Mouse (Mus musculus) liver, embryonic 12.5 days (tissue): Measurements from ENCODE around the gene Mrvi1. TPM values are rescaled to one million over a fixed set of nuclear protein-coding genes. Genes with fewer than 3 reads are reported as not detected.

ENCODE experiments used
- ATAC-seq: fragments of 200-750 bp; cut with Nextera tagmentation; 2 replicates; pipeline ENCODE4 v1.8.0; 2017; ENCODE audit warnings: moderate number of reproducible peaks, mild to moderate bottlenecking, moderate library complexity
- H3K27ac ChIP-seq: fragments of 300-500 bp; sonication (generic); 2 replicates; pipeline ENCODE4 v1.5.1; 2016; ENCODE audit warnings: mild to moderate bottlenecking
- H3K27me3 ChIP-seq: fragments of 300-500 bp; sonication (generic); replicated peaks from 2 replicates; pipeline ENCODE4 v1.6.1; 2016; ENCODE audit warnings: mild to moderate bottlenecking, moderate library complexity
- H3K36me3 ChIP-seq: fragments of 300-500 bp; sonication (generic); 2 replicates; pipeline ENCODE4 v1.6.1; 2016; ENCODE audit warnings: mild to moderate bottlenecking, moderate library complexity
- H3K4me1 ChIP-seq: fragments of 300-500 bp; sonication (generic); 2 replicates; pipeline ENCODE4 v1.6.1; 2016
- H3K4me2 ChIP-seq: fragments of 300-500 bp; sonication (generic); 2 replicates; pipeline ENCODE4 v1.6.1; 2016; ENCODE audit warnings: mild to moderate bottlenecking, moderate library complexity
- H3K4me3 ChIP-seq: fragments of 300-500 bp; sonication (generic); 2 replicates; pipeline ENCODE4 v1.5.1; 2016; ENCODE audit warnings: mild to moderate bottlenecking, moderate library complexity
- H3K9ac ChIP-seq: fragments of 300-500 bp; sonication (generic); 2 replicates; pipeline ENCODE4 v1.6.1; 2016; ENCODE audit warnings: mild to moderate bottlenecking, moderate library complexity
- H3K9me3 ChIP-seq: fragments of 300-500 bp; sonication (generic); replicated peaks from 2 replicates; pipeline ENCODE4 v1.6.1; 2016; ENCODE audit warnings: mild to moderate bottlenecking, moderate library complexity
- WGBS: fragments of 180-500 bp; shearing (Covaris S2); methylation state at CpG from one replicate; pipeline ENCODE4 v1.1.7; 2016; ENCODE audit not compliant: insufficient replicate concordance; 5-methylcytosine and 5-hydroxymethylcytosine counted together
- polyA plus RNA-seq: library from polyadenylated mRNA; unstranded; fragments of >200 nt; fragmentation: Nextera tagmentation; extraction: Ambion mirVana; gene quantifications from 2 replicates; pipeline ENCODE4 v1.2.1, GENCODE M21; 2016

Gene Mrvi1
- polyA plus RNA-seq, 1 experiment from 2014 or later, result 14.7 TPM

GRCm38 (mm10) chr7:110972796-110973195, 9.5 kb downstream of the Mrvi1 start:
- H3K27ac ChIP-seq, result no peak overlapping the region
- H3K4me1 ChIP-seq, result peaks cover 28% of the 10 kb centered on the region
- H3K4me3 ChIP-seq, result no peak overlapping the region
- H3K27me3 ChIP-seq, result no peaks in the 10 kb centered on the region
- H3K9ac ChIP-seq, result no peak overlapping the region
- H3K9me3 ChIP-seq, result no peaks in the 10 kb centered on the region
- no peak overlapping the region for H3K4me2 ChIP-seq
- 50% methylated on average over 2 of the region's 2 CpGs for WGBS
- no peak for ATAC-seq
- no peaks in the 10 kb centered on the region for H3K36me3 ChIP-seq

GRCm38 (mm10) chr7:110967373-110967772, 14.9 kb downstream of the Mrvi1 start:
- H3K9ac ChIP-seq, result no peak overlapping the region
- ATAC-seq, result no peak
- WGBS, result 76% methylated on average over 4 of the region's 4 CpGs
- no peaks in the 10 kb centered on the region for H3K9me3 ChIP-seq
- H3K4me2 ChIP-seq, result no peak overlapping the region
- no peak overlapping the region for H3K27ac ChIP-seq
- H3K36me3 ChIP-seq, result no peaks in the 10 kb centered on the region
- no peak overlapping the region for H3K4me3 ChIP-seq
- peaks cover 48% of the 10 kb centered on the region for H3K4me1 ChIP-seq
- H3K27me3 ChIP-seq, result no peaks in the 10 kb centered on the region

- WGBS, result 34% methylated on average over 5 of the region's 5 CpGs
- H3K9me3 ChIP-seq, result no peaks in the 10 kb centered on the region
- H3K27me3 ChIP-seq, result no peaks in the 10 kb centered on the region
- H3K4me2 ChIP-seq, result no peak overlapping the region
- ATAC-seq, result peak; percentile 76
- H3K27ac ChIP-seq, result no peak overlapping the region
- H3K4me3 ChIP-seq, result no peak overlapping the region
- H3K4me1 ChIP-seq, result peaks cover 53% of the 10 kb centered on the region
- no peaks in the 10 kb centered on the region for H3K36me3 ChIP-seq
- H3K9ac ChIP-seq, result no peak overlapping the region
Observed at GRCm38 (mm10) chr7:110966853-110967252, 15.4 kb downstream of the Mrvi1 start.

- Histone ChIP-seq H3K27me3 (no peaks in the 10 kb centered on the region), H3K4me3 (no peak overlapping the region), H3K9me3 (no peaks in the 10 kb centered on the region), H3K4me2 (no peak overlapping the region), H3K4me1 (peaks cover 68% of the 10 kb centered on the region), H3K27ac (no peak overlapping the region), H3K9ac (no peak overlapping the region), H3K36me3 (no peaks in the 10 kb centered on the region)
- ATAC-seq, result no peak
- 74% methylated on average over 3 of the region's 3 CpGs for WGBS
Observed at GRCm38 (mm10) chr7:110965387-110965786, 16.9 kb downstream of the Mrvi1 start.

- no peak for ATAC-seq
- no peak overlapping the region for H3K9ac ChIP-seq
- H3K4me1 ChIP-seq, result peaks cover 67% of the 10 kb centered on the region
- no peak overlapping the region for H3K27ac ChIP-seq
- 63% methylated on average over 3 of the region's 3 CpGs for WGBS
- H3K36me3 ChIP-seq, result no peaks in the 10 kb centered on the region
- no peaks in the 10 kb centered on the region for H3K9me3 ChIP-seq
- no peak overlapping the region for H3K4me3 ChIP-seq
- no peaks in the 10 kb centered on the region for H3K27me3 ChIP-seq
- 0 out of 2 replicates have a peak overlapping the region, but pooled peaks have one; percentile 28 for H3K4me2 ChIP-seq
Observed at GRCm38 (mm10) chr7:110963655-110963997, 18.6 kb downstream of the Mrvi1 start.

- ATAC-seq, result peak; percentile 74
- Histone ChIP-seq H3K4me3 (no peak overlapping the region), H3K27ac (0 out of 2 replicates have a peak overlapping the region, but pooled peaks have one; percentile 3), H3K4me2 (peak overlapping the region; percentile 28; the same call in 1 of the 2 replicates), H3K27me3 (no peaks in the 10 kb centered on the region), H3K36me3 (no peaks in the 10 kb centered on the region), H3K4me1 (peaks cover 67% of the 10 kb centered on the region), H3K9ac (0 out of 2 replicates have a peak overlapping the region, but pooled peaks have one; percentile 7), H3K9me3 (no peaks in the 10 kb centered on the region)
- WGBS, result 44% methylated on average over 9 of the region's 9 CpGs
Observed at GRCm38 (mm10) chr7:110962943-110963654, 19.2 kb downstream of the Mrvi1 start.

- H3K4me3 ChIP-seq, result no peak overlapping the region
- H3K36me3 ChIP-seq, result no peaks in the 10 kb centered on the region
- no peaks in the 10 kb centered on the region for H3K9me3 ChIP-seq
- no peak overlapping the region for H3K4me2 ChIP-seq
- WGBS, result 67% methylated on average over 3 of the region's 3 CpGs
- no peak for ATAC-seq
- peaks cover 62% of the 10 kb centered on the region for H3K4me1 ChIP-seq
- 0 out of 2 replicates have a peak overlapping the region, but pooled peaks have one; percentile 3 for H3K27ac ChIP-seq
- H3K9ac ChIP-seq, result no peak overlapping the region
- H3K27me3 ChIP-seq, result no peaks in the 10 kb centered on the region
Observed at GRCm38 (mm10) chr7:110962497-110962896, 19.8 kb downstream of the Mrvi1 start.

- WGBS, result 39% methylated on average over 14 of the region's 14 CpGs
- Histone ChIP-seq H3K27ac (0 out of 2 replicates have a peak overlapping the region, but pooled peaks have one; percentile 10), H3K9ac (no peak overlapping the region)
Observed at GRCm38 (mm10) chr7:110956422-110957170, 25.7 kb downstream of the Mrvi1 start.

GRCm38 (mm10) chr7:110955576-110955975, 26.7 kb downstream of the Mrvi1 start:
- peaks cover 53% of the 10 kb centered on the region for H3K4me1 ChIP-seq
- 39% methylated on average over 2 of the region's 2 CpGs for WGBS
- no peak overlapping the region for H3K9ac ChIP-seq
- H3K36me3 ChIP-seq, result no peaks in the 10 kb centered on the region
- H3K4me2 ChIP-seq, result no peak overlapping the region
- H3K27me3 ChIP-seq, result no peaks in the 10 kb centered on the region
- ATAC-seq, result no peak
- no peaks in the 10 kb centered on the region for H3K9me3 ChIP-seq
- 0 out of 2 replicates have a peak overlapping the region, but pooled peaks have one; percentile 10 for H3K27ac ChIP-seq
- no peak overlapping the region for H3K4me3 ChIP-seq

More at GRCm38 (mm10) chr7:110956422-110957170, 25.7 kb downstream of the Mrvi1 start:
- Histone ChIP-seq H3K36me3 (no peaks in the 10 kb centered on the region), H3K27me3 (no peaks in the 10 kb centered on the region), H3K4me1 (peaks cover 57% of the 10 kb centered on the region), H3K9me3 (no peaks in the 10 kb centered on the region), H3K4me2 (no peak overlapping the region), H3K4me3 (no peak overlapping the region)
- peak; percentile 46; the same call in 1 of the 2 replicates for ATAC-seq

GRCm38 (mm10) chr7:110954072-110954858, 28.0 kb downstream of the Mrvi1 start:
- no peak overlapping the region for H3K9ac ChIP-seq
- H3K4me1 ChIP-seq, result peaks cover 46% of the 10 kb centered on the region
- H3K36me3 ChIP-seq, result no peaks in the 10 kb centered on the region
- H3K9me3 ChIP-seq, result no peaks in the 10 kb centered on the region
- 50% methylated on average over 6 of the region's 6 CpGs for WGBS
- no peaks in the 10 kb centered on the region for H3K27me3 ChIP-seq
- H3K27ac ChIP-seq, result no peak overlapping the region; the same call in 1 of the 2 replicates
- H3K4me2 ChIP-seq, result no peak overlapping the region
- ATAC-seq, result no peak
- H3K4me3 ChIP-seq, result no peak overlapping the region

- no peak overlapping the region for H3K27ac ChIP-seq
- H3K27me3 ChIP-seq, result no peaks in the 10 kb centered on the region
- no peak overlapping the region for H3K4me2 ChIP-seq
- H3K4me1 ChIP-seq, result peaks cover 46% of the 10 kb centered on the region
- WGBS, result 25% methylated on average over 1 of the region's 1 CpGs
- no peak for ATAC-seq
- no peak overlapping the region for H3K9ac ChIP-seq
- no peaks in the 10 kb centered on the region for H3K36me3 ChIP-seq
- H3K9me3 ChIP-seq, result no peaks in the 10 kb centered on the region
- no peak overlapping the region for H3K4me3 ChIP-seq
Observed at GRCm38 (mm10) chr7:110953210-110953609, 29.1 kb downstream of the Mrvi1 start.

- no peak overlapping the region for H3K9ac ChIP-seq
- H3K9me3 ChIP-seq, result no peaks in the 10 kb centered on the region
- ATAC-seq, result no peak
- peak overlapping the region; percentile 17; the same call in 1 of the 2 replicates for H3K27ac ChIP-seq
- H3K4me1 ChIP-seq, result peaks cover 35% of the 10 kb centered on the region
- H3K27me3 ChIP-seq, result no peaks in the 10 kb centered on the region
- no peak overlapping the region for H3K4me3 ChIP-seq
- no peak overlapping the region for H3K4me2 ChIP-seq
- no peaks in the 10 kb centered on the region for H3K36me3 ChIP-seq
Observed at GRCm38 (mm10) chr7:110950621-110950925, 31.7 kb downstream of the Mrvi1 start.
